Mouse (Mus musculus) MEL (cell line): Measurements from ENCODE around the gene AU040320.

ENCODE experiments used
- CTCF ChIP-seq, 3 experiments: IDR thresholded peaks in 2 of 3; conservative IDR thresholded peaks in 1 of 3; 2 replicates each; pipeline ENCODE4 v1.5.1; 2011 to 2012; ENCODE audit warnings: low read length in 3 of 3, low read depth in 2 of 3, mild to moderate bottlenecking in 2 of 3, improper control_type of control experiment in 1 of 3, inconsistent platforms in 1 of 3, mixed read lengths in 1 of 3, moderate library complexity in 1 of 3; ENCODE audit not compliant: control insufficient read depth in 1 of 3, insufficient read depth in 1 of 3, poor library complexity in 1 of 3, severe bottlenecking in 1 of 3
- E2F4 ChIP-seq: IDR thresholded peaks from 2 replicates; pipeline ENCODE4 v1.6.1; 2011; ENCODE audit warnings: low read depth, low read length, improper control_type of control experiment, borderline replicate concordance
- EP300 ChIP-seq, 2 experiments: IDR thresholded peaks; 2 replicates each; pipeline ENCODE4 v1.6.1; 2011; ENCODE audit warnings: improper control_type of control experiment in 2 of 2, low read length in 2 of 2, low read depth in 1 of 2, mild to moderate bottlenecking in 1 of 2
- MAZ ChIP-seq: IDR thresholded peaks from 2 replicates; pipeline ENCODE4 v1.6.1; 2012; ENCODE audit warnings: low read depth, mild to moderate bottlenecking, inconsistent platforms, low read length, improper control_type of control experiment
- MYC ChIP-seq: IDR thresholded peaks from 2 replicates; pipeline ENCODE4 v1.6.1; 2011; ENCODE audit warnings: low read depth, mild to moderate bottlenecking, low read length, improper control_type of control experiment, moderate library complexity
- POLR2A ChIP-seq, 2 experiments: IDR thresholded peaks; 2 replicates each; pipeline ENCODE4 v1.6.1; 2011 to 2012; ENCODE audit warnings: low read length in 2 of 2, mild to moderate bottlenecking in 2 of 2, control low read depth in 1 of 2, improper control_type of control experiment in 1 of 2, low read depth in 1 of 2, moderate library complexity in 1 of 2; ENCODE audit not compliant: control insufficient read depth in 1 of 2, insufficient read depth in 1 of 2, poor library complexity in 1 of 2
- RAD21 ChIP-seq: IDR thresholded peaks from 2 replicates; pipeline ENCODE4 v1.6.1; 2011; ENCODE audit warnings: mild to moderate bottlenecking, low read depth, low read length, improper control_type of control experiment
- TCF12 ChIP-seq: IDR thresholded peaks from 2 replicates; pipeline ENCODE4 v1.6.1; 2014; ENCODE audit warnings: low read depth, mild to moderate bottlenecking, inconsistent platforms, low read length, improper control_type of control experiment, moderate library complexity
- USF2 ChIP-seq, 2 experiments: IDR thresholded peaks; 2 replicates each; pipeline ENCODE4 v1.6.1; 2011 to 2012; ENCODE audit warnings: improper control_type of control experiment in 2 of 2, low read length in 2 of 2, borderline replicate concordance in 1 of 2, inconsistent platforms in 1 of 2, low read depth in 1 of 2, mild to moderate bottlenecking in 1 of 2; ENCODE audit not compliant: insufficient read depth in 1 of 2
- ZKSCAN1 ChIP-seq: IDR thresholded peaks from 2 replicates; pipeline ENCODE4 v1.6.1; 2012; ENCODE audit warnings: low read depth, mild to moderate bottlenecking, inconsistent platforms, low read length, improper control_type of control experiment, moderate library complexity

GRCm38 (mm10) chr4:126842911-126843310 lies 89.6 kb downstream of the AU040320 start:
- TF ChIP-seq POLR2A (IDR thresholded peaks at IDR 0.05; ENCODE audit: control insufficient read depth in 1 of 2, insufficient read depth in 1 of 2, low read depth in 1 of 2, low read length in 2 of 2, poor library complexity in 1 of 2) (no peak), TCF12 (no peak), CTCF (IDR thresholded peaks at IDR 0.05 in 2 of 3, conservative IDR thresholded peaks at IDR 0.05 in 1 of 3; ENCODE audit: control insufficient read depth in 1 of 3, insufficient read depth in 1 of 3, low read depth in 2 of 3, low read length in 3 of 3, poor library complexity in 1 of 3, severe bottlenecking in 1 of 3) (no peak), E2F4 (no peak), RAD21 (no peak), USF2 (IDR thresholded peaks at IDR 0.05; ENCODE audit: borderline replicate concordance in 1 of 2, insufficient read depth in 1 of 2, low read depth in 1 of 2, low read length in 2 of 2) (no peak), MAZ (no peak), MYC (no peak), ZKSCAN1 (no peak), EP300 (IDR thresholded peaks at IDR 0.05; ENCODE audit: low read depth in 1 of 2, low read length in 2 of 2) (no peak)
